Mouse (Mus musculus): ENCODE results near the gene Ldlrad3. TPM values are rescaled to one million over a fixed set of nuclear protein-coding genes. Genes with fewer than 3 reads are reported as not detected.
A peak's percentile ranks its signal among the peaks of the same experiment; 100 is the strongest.

The Ldlrad3 gene
- polyA plus RNA-seq, 2 experiments: 2.1 to 2.9 TPM

GRCm38 (mm10) chr2:102130198-102130845, 55.9 kb downstream of the Ldlrad3 start:
- ATAC-seq (ENCODE audit: insufficient read depth): no peak
- Histone ChIP-seq H3K9ac (replicated peaks) (no peak overlapping the region), H3K27ac (no peak overlapping the region), H3K36me3 (replicated peaks; ENCODE audit: control insufficient read depth, insufficient read depth, low read depth) (no peaks in the 10 kb centered on the region), H3K4me1 (replicated peaks; ENCODE audit: control insufficient read depth in 2 of 2, insufficient read depth in 2 of 2, low read length in 1 of 2) (peaks cover 0 to 33% of the 10 kb centered on the region in 2 experiments; a peak in 3 of 4 replicates), H3K9me3 (ENCODE audit: control insufficient read depth, low read length) (no peaks in the 10 kb centered on the region), H3K27me3 (ENCODE audit: control insufficient read depth, insufficient read depth, low read length) (no peaks in the 10 kb centered on the region), H3K4me3 (ENCODE audit: insufficient read depth in 1 of 2, low read depth in 2 of 2, low read length in 2 of 2) (no peak overlapping the region), H3K4me2 (ENCODE audit: low read depth) (no peak overlapping the region)
- 56% methylated on average over 8 of the region's 8 CpGs for WGBS (ENCODE audit: insufficient replicate concordance)
- no peak for TF ChIP-seq CTCF (IDR thresholded peaks at IDR 0.05; ENCODE audit: low read depth)
- no peak for TF ChIP-seq EP300 (IDR thresholded peaks at IDR 0.05; ENCODE audit: low read depth)
- no peak for DNase-seq (ENCODE audit: low read depth in 3 of 3, low spot score in 3 of 3)

GRCm38 (mm10) chr2:102129235-102129634, 57.0 kb downstream of the Ldlrad3 start:
- Histone ChIP-seq H3K27ac (no peak overlapping the region), H3K4me2 (ENCODE audit: low read depth) (no peak overlapping the region), H3K9ac (replicated peaks) (no peak overlapping the region), H3K4me3 (ENCODE audit: insufficient read depth in 1 of 2, low read depth in 2 of 2, low read length in 2 of 2) (no peak overlapping the region), H3K9me3 (ENCODE audit: control insufficient read depth, low read length) (no peaks in the 10 kb centered on the region), H3K36me3 (replicated peaks; ENCODE audit: control insufficient read depth, insufficient read depth, low read depth) (no peaks in the 10 kb centered on the region), H3K27me3 (ENCODE audit: control insufficient read depth, insufficient read depth, low read length) (no peaks in the 10 kb centered on the region), H3K4me1 (replicated peaks; ENCODE audit: control insufficient read depth in 2 of 2, insufficient read depth in 2 of 2, low read length in 1 of 2) (peaks cover 0 to 30% of the 10 kb centered on the region in 2 experiments; a peak in 3 of 4 replicates)
- TF ChIP-seq CTCF (IDR thresholded peaks at IDR 0.05; ENCODE audit: low read depth): no peak
- no peak for TF ChIP-seq EP300 (IDR thresholded peaks at IDR 0.05; ENCODE audit: low read depth)
- WGBS (ENCODE audit: insufficient replicate concordance): 72% methylated on average over 4 of the region's 4 CpGs
- DNase-seq (ENCODE audit: low read depth in 3 of 3, low spot score in 3 of 3) (no peak), ATAC-seq (ENCODE audit: insufficient read depth) (no peak)

GRCm38 (mm10) chr2:102128500-102129030, 57.6 kb downstream of the Ldlrad3 start:
- Histone ChIP-seq H3K27me3 (ENCODE audit: control insufficient read depth, insufficient read depth, low read length) (no peaks in the 10 kb centered on the region), H3K36me3 (replicated peaks; ENCODE audit: control insufficient read depth, insufficient read depth, low read depth) (no peaks in the 10 kb centered on the region), H3K4me3 (ENCODE audit: insufficient read depth in 1 of 2, low read depth in 2 of 2, low read length in 2 of 2) (no peak overlapping the region), H3K27ac (no peak overlapping the region), H3K4me1 (replicated peaks; ENCODE audit: control insufficient read depth in 2 of 2, insufficient read depth in 2 of 2, low read length in 1 of 2) (peaks cover 0 to 29% of the 10 kb centered on the region in 2 experiments; a peak in 3 of 4 replicates), H3K9me3 (ENCODE audit: control insufficient read depth, low read length) (no peaks in the 10 kb centered on the region), H3K4me2 (ENCODE audit: low read depth) (no peak overlapping the region), H3K9ac (replicated peaks) (no peak overlapping the region)
- ATAC-seq (ENCODE audit: insufficient read depth) (no peak), DNase-seq (ENCODE audit: low read depth in 3 of 3, low spot score in 3 of 3) (no peak)
- WGBS (ENCODE audit: insufficient replicate concordance): 64% methylated on average over 14 of the region's 14 CpGs
- no peak for TF ChIP-seq CTCF (IDR thresholded peaks at IDR 0.05; ENCODE audit: low read depth)
- no peak for TF ChIP-seq EP300 (IDR thresholded peaks at IDR 0.05; ENCODE audit: low read depth)

- Histone ChIP-seq H3K4me3 (ENCODE audit: insufficient read depth in 1 of 2, low read depth in 2 of 2, low read length in 2 of 2) (no peak overlapping the region), H3K9me3 (ENCODE audit: control insufficient read depth, low read length) (no peaks in the 10 kb centered on the region), H3K27ac (no peak overlapping the region), H3K36me3 (replicated peaks; ENCODE audit: control insufficient read depth, insufficient read depth, low read depth) (no peaks in the 10 kb centered on the region), H3K4me1 (replicated peaks; ENCODE audit: control insufficient read depth in 2 of 2, insufficient read depth in 2 of 2, low read length in 1 of 2) (peaks cover 0 to 29% of the 10 kb centered on the region in 2 experiments; a peak in 3 of 4 replicates), H3K4me2 (ENCODE audit: low read depth) (no peak overlapping the region), H3K27me3 (ENCODE audit: control insufficient read depth, insufficient read depth, low read length) (no peaks in the 10 kb centered on the region), H3K9ac (replicated peaks) (no peak overlapping the region)
- no peak for TF ChIP-seq EP300 (IDR thresholded peaks at IDR 0.05; ENCODE audit: low read depth)
- TF ChIP-seq CTCF (IDR thresholded peaks at IDR 0.05; ENCODE audit: low read depth): no peak
- DNase-seq (ENCODE audit: low read depth in 3 of 3, low spot score in 3 of 3) (no peak), ATAC-seq (ENCODE audit: insufficient read depth) (0 out of 2 replicates have a peak, but pooled peaks have one; percentile 21)
- WGBS (ENCODE audit: insufficient replicate concordance): 60% methylated on average over 8 of the region's 8 CpGs
Observed at GRCm38 (mm10) chr2:102127791-102128387, 58.3 kb downstream of the Ldlrad3 start.

- Histone ChIP-seq H3K9me3 (ENCODE audit: control insufficient read depth, low read length) (no peaks in the 10 kb centered on the region), H3K36me3 (replicated peaks; ENCODE audit: control insufficient read depth, insufficient read depth, low read depth) (no peaks in the 10 kb centered on the region), H3K4me3 (ENCODE audit: insufficient read depth in 1 of 2, low read depth in 2 of 2, low read length in 2 of 2) (no peak overlapping the region), H3K27me3 (ENCODE audit: control insufficient read depth, insufficient read depth, low read length) (no peaks in the 10 kb centered on the region), H3K4me2 (ENCODE audit: low read depth) (no peak overlapping the region), H3K27ac (no peak overlapping the region), H3K9ac (replicated peaks) (no peak overlapping the region), H3K4me1 (replicated peaks; ENCODE audit: control insufficient read depth in 2 of 2, insufficient read depth in 2 of 2, low read length in 1 of 2) (peaks cover 0 to 25% of the 10 kb centered on the region in 2 experiments; a peak in 3 of 4 replicates)
- WGBS (ENCODE audit: insufficient replicate concordance): 67% methylated on average over 9 of the region's 9 CpGs
- no peak for ATAC-seq (ENCODE audit: insufficient read depth)
- no peak for DNase-seq (ENCODE audit: low read depth in 3 of 3, low spot score in 3 of 3)
- no peak for TF ChIP-seq CTCF (IDR thresholded peaks at IDR 0.05; ENCODE audit: low read depth)
- TF ChIP-seq EP300 (IDR thresholded peaks at IDR 0.05; ENCODE audit: low read depth): no peak
Observed at GRCm38 (mm10) chr2:102127221-102127620, 59.0 kb downstream of the Ldlrad3 start.
